Comparison of ENCODE assay signal across 8 mouse cellular contexts in the genomic region with DNA sequence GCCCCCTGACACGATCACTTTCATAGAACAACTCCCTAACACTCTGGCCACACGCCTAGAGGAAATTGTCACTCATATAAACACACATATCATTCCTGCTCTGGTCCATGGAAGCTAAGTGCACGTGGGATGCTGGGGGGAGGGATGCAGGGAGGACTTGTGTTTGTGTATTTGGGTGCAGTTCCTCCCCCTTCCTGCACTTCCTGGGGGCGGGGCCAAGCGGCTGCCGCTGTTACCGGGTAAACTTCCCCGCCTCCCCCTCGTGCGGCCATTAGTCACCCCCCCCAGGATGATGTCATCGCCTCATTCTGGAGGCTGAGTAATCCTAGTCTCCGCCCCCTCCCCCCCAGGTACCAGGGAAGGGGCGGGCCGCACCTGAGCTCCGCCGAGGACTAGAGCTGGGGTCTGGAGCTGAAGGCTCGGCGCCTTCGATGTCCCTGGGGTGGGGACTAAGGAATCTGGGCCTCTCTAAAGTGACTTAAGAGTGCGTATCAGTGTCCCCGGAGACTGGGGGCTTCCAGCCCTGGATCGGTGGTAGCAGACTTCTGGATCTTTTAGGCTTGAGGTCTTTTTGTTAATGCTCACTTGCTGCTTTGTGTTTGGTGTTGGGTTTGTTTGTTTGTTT. TPM values are rescaled to one million over a fixed set of nuclear protein-coding genes. Genes with fewer than 3 reads are reported as not detected.
DNase-seq lines count a peak whose midpoint lies in the region; ATAC-seq and TF ChIP-seq lines count a peak whose summit lies in the region.

No protein-coding gene starts in this region.

- no peaks in the 10 kb centered on the region for H3K27me3 ChIP-seq in embryonic facial prominence, embryonic 13.5 days
- H3K27me3 ChIP-seq in liver, adult 2 months (ENCODE audit: control insufficient read depth, insufficient read depth, low read length), result no peaks in the 10 kb centered on the region

- peak overlapping the region; percentile 58 for H3K27ac ChIP-seq in embryonic facial prominence, embryonic 13.5 days
- peak overlapping the region; percentile 24; the same call in 1 of the 2 replicates for H3K27ac ChIP-seq in liver, adult 2 months (replicated peaks; ENCODE audit: insufficient read depth, low read depth, low read length)

- H3K9ac ChIP-seq in embryonic facial prominence, embryonic 13.5 days, result peak overlapping the region; percentile 69
- H3K9ac ChIP-seq in liver, adult 2 months (ENCODE audit: low read depth, low read length), result peak overlapping the region; percentile 54

- no peaks in the 10 kb centered on the region for H3K36me3 ChIP-seq in embryonic facial prominence, embryonic 13.5 days
- no peaks in the 10 kb centered on the region for H3K36me3 ChIP-seq in liver, adult 2 months (ENCODE audit: control insufficient read depth, insufficient read depth, low read length)

- WGBS in embryonic facial prominence, embryonic 13.5 days, result under 1% methylated on average over 22 of the region's 22 CpGs
- whole genome bisulfite sequencing in liver, adult 2 months, result 7% methylated on average over 22 of the region's 22 CpGs

- peak; percentile 87 for DNase-seq in 3T3-L1 (ENCODE audit: low read depth, low spot score)
- DNase-seq in adrenal gland, postnatal 25 days, result peak; percentile 92
- DNase-seq in heart, adult 8-10 months (ENCODE audit: low spot score), result peak; percentile 92
- DNase-seq in kidney, adult 9 months, result peak; percentile 89
- peak; percentile 58 for DNase-seq in liver, adult 2 months (ENCODE audit: extremely low read depth, low read depth, low spot score)
- DNase-seq in spleen, postnatal 36 days (ENCODE audit: low spot score in 2 of 2), result peak; percentile 86 to 89

- ATAC-seq in embryonic facial prominence, embryonic 13.5 days (ENCODE audit: insufficient number of reproducible peaks, insufficient read depth, low FRiP score, low TSS enrichment, low read depth), result 0 out of 2 replicates have a peak, but pooled peaks have one; percentile 10
- ATAC-seq in monocyte, adult 5-6 weeks (replicated peaks; ENCODE audit: insufficient number of reproducible peaks, low FRiP score, low TSS enrichment, poor library complexity, severe bottlenecking), result peak; percentile 66

- H3K79me2 ChIP-seq in liver, adult 2 months (ENCODE audit: control insufficient read depth, insufficient read depth, low read length), result no peaks in the 10 kb centered on the region

- H3K4me1 ChIP-seq in embryonic facial prominence, embryonic 13.5 days, result peaks cover 30% of the 10 kb centered on the region
- peaks cover 7% of the 10 kb centered on the region; the same call in 1 of the 2 replicates for H3K4me1 ChIP-seq in liver, adult 2 months (ENCODE audit: control insufficient read depth, insufficient read depth, low read length)

- TF ChIP-seq CTCF in liver, adult 2 months (IDR thresholded peaks at IDR 0.05; ENCODE audit: low read depth, low read length), result no peak

- no peak for TF ChIP-seq POLR2A in liver, adult 2 months (IDR thresholded peaks at IDR 0.05; ENCODE audit: extremely low read depth, insufficient read depth, low read length)

- H3K4me3 ChIP-seq in embryonic facial prominence, embryonic 13.5 days, result peak overlapping the region; percentile 39
- H3K4me3 ChIP-seq in liver, adult 2 months (ENCODE audit: insufficient read depth, low read depth, low read length), result peak overlapping the region; percentile 47; the same call in 1 of the 2 replicates

- no peaks in the 10 kb centered on the region for H3K9me3 ChIP-seq in embryonic facial prominence, embryonic 13.5 days

- H3K4me2 ChIP-seq in embryonic facial prominence, embryonic 13.5 days, result peak overlapping the region; percentile 67

RNA-seq across cellular contexts. Expression of gene Ccdc9, which starts 10.3 kb away (rescaled TPM):
- total RNA-seq in adrenal gland, postnatal 25 days (2021), result 83.5 and 93.6 TPM in 2 replicates
- 31.0 and 32.9 TPM in 2 replicates for polyA plus RNA-seq in embryonic facial prominence, embryonic 13.5 days (2015; fragmentation: Nextera tagmentation; extraction: Ambion mirVana)
- total RNA-seq in heart, adult 8-10 months (2022), result 10 to 100 TPM; 33.2 to 48.1 (median 38.1) TPM
- total RNA-seq in liver, adult 2 months (2014; rRNA removed), result 14.4 and 20.7 TPM in 2 replicates
- polyA plus RNA-seq in liver, adult 2 months (2012; rRNA removed), result 10.7 and 16.2 TPM in 2 replicates
- 231 to 284 TPM (median 256 TPM) in 3 replicates for total RNA-seq in monocyte, adult 5-6 weeks (2017)

RNA-seq across cellular contexts. Expression of gene Bbc3, which starts 11.3 kb away (rescaled TPM):
- total RNA-seq in adrenal gland, postnatal 25 days (2021), result 6.8 and 11.5 TPM in 2 replicates
- polyA plus RNA-seq in embryonic facial prominence, embryonic 13.5 days (2015; fragmentation: Nextera tagmentation; extraction: Ambion mirVana), result 4.8 and 5.2 TPM in 2 replicates
- total RNA-seq in heart, adult 8-10 months (2022), result 1 to 10 TPM; 2.8 to 5.1 (median 4.4) TPM
- 6.0 and 7.2 TPM in 2 replicates for total RNA-seq in liver, adult 2 months (2014; rRNA removed)
- polyA plus RNA-seq in liver, adult 2 months (2012; rRNA removed), result 15.2 and 27.9 TPM in 2 replicates
- total RNA-seq in monocyte, adult 5-6 weeks (2017), result 26.4 to 30.9 TPM (median 30.1 TPM) in 3 replicates

RNA-seq across cellular contexts. Expression of gene Inafm1, which starts 23.5 kb away (rescaled TPM):
- total RNA-seq in adrenal gland, postnatal 25 days (2021), result 15.6 and 26.0 TPM in 2 replicates
- polyA plus RNA-seq in embryonic facial prominence, embryonic 13.5 days (2015; fragmentation: Nextera tagmentation; extraction: Ambion mirVana), result 23.9 and 24.3 TPM in 2 replicates
- total RNA-seq in heart, adult 8-10 months (2022), result 10 to 100 TPM; 12.3 to 18.1 (median 14.4) TPM
- 1.9 and 2.8 TPM in 2 replicates for total RNA-seq in liver, adult 2 months (2014; rRNA removed)
- 8.0 and 8.8 TPM in 2 replicates for polyA plus RNA-seq in liver, adult 2 months (2012; rRNA removed)
- 9.4 to 16.4 TPM (median 12.3 TPM) in 3 replicates for total RNA-seq in monocyte, adult 5-6 weeks (2017)

RNA-seq across cellular contexts. Expression of gene C5ar1, which starts 37.5 kb away (rescaled TPM):
- total RNA-seq in adrenal gland, postnatal 25 days (2021), result 2.0 and 3.2 TPM in 2 replicates
- 1.4 and 1.5 TPM in 2 replicates for polyA plus RNA-seq in embryonic facial prominence, embryonic 13.5 days (2015; fragmentation: Nextera tagmentation; extraction: Ambion mirVana)
- total RNA-seq in heart, adult 8-10 months (2022), result 1 to 10 TPM; 4.1 to 5.5 (median 5.1) TPM
- 0.46 and 0.47 TPM in 2 replicates for total RNA-seq in liver, adult 2 months (2014; rRNA removed)
- 0.88 and 1.3 TPM in 2 replicates for polyA plus RNA-seq in liver, adult 2 months (2012; rRNA removed)
- 11.2 to 17.0 TPM (median 13.7 TPM) in 3 replicates for total RNA-seq in monocyte, adult 5-6 weeks (2017)

RNA-seq across cellular contexts. Expression of gene C5ar2, which starts 52.9 kb away (rescaled TPM):
- total RNA-seq in adrenal gland, postnatal 25 days (2021), result 0.24 TPM in 1 of 2 replicates, not detected in the other
- polyA plus RNA-seq in embryonic facial prominence, embryonic 13.5 days (2015; fragmentation: Nextera tagmentation; extraction: Ambion mirVana), result 0.10 TPM in 1 of 2 replicates, not detected in the other
- total RNA-seq in heart, adult 8-10 months (2022), result 1 to 10 TPM; 1.0 to 1.4 (median 1.2) TPM
- total RNA-seq in liver, adult 2 months (2014; rRNA removed), result 0.83 and 1.1 TPM in 2 replicates
- polyA plus RNA-seq in liver, adult 2 months (2012; rRNA removed), result 0.92 and 1.4 TPM in 2 replicates
- total RNA-seq in monocyte, adult 5-6 weeks (2017), result 2.9 to 8.0 TPM (median 7.0 TPM) in 3 replicates

Comparison
In these comparisons a context has a peak if more than half of its experiments do, and no peak if none do; other contexts are left out.
1. Peak in every context shown above with its lines: DNase-seq, ATAC-seq, H3K4me3 ChIP-seq and H3K27ac ChIP-seq.